Mouse (Mus musculus): Measurements from ENCODE around the gene Fbxo34. TPM values are rescaled to one million over a fixed set of nuclear protein-coding genes. Genes with fewer than 3 reads are reported as not detected.

Gene Fbxo34
- total and polyA plus RNA-seq, 3 experiments = 11.1 to 25.9 (median 11.9) TPM

DNA sequence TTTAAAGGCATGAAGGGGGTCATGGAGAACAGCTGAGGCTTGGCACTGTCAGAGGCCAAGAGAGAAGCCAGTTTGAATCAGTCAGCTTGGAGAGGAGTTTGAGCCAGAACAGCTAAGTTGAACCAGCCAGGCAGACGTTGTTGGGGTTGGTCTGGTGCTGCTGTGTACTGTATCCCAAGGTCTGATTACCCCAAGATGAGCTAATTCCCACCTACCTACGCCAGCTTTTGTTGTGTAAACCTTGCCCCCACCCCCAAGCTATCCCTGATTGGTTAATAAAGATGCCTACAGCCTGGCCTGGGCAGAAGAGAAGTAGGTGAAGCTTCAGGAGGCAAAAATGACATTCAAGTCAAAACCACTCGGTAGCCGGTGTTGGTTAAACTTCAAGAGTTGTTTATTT is 27.8 kb upstream of the Fbxo34 start:
- in situ Hi-C loops (cut with MboI; ENCODE audit: low pct_ligation_motif_present, low pct_unique_long_range_greater_than_20kb, low sequenced_read_pairs) = no loop called here
- peaks cover 5% of the 10 kb centered on the region for H3K79me2 ChIP-seq (replicated peaks; ENCODE audit: control insufficient read depth, extremely low read depth, insufficient read depth, poor library complexity, severe bottlenecking)
- no peak overlapping the region for H3K9ac ChIP-seq (ENCODE audit: insufficient read depth, low read depth)
- dilution Hi-C loops (cut with MboI; ENCODE audit: extremely low pct_ligation_motif_present, extremely low pct_unique_long_range_greater_than_20kb, low sequenced_read_pairs) = no loop called here
- no peaks in the 10 kb centered on the region for H3K36me3 ChIP-seq (replicated peaks in 1 of 2; ENCODE audit: control insufficient read depth in 1 of 2, insufficient read depth in 1 of 2, low read length in 1 of 2)
- TF ChIP-seq MXI1 (IDR thresholded peaks at IDR 0.05; ENCODE audit: low read depth, low read length) = no peak
- TF ChIP-seq RAD21 (IDR thresholded peaks at IDR 0.05; ENCODE audit: low read depth, low read length) = no peak
- no peak for TF ChIP-seq ZC3H11A (IDR thresholded peaks at IDR 0.05; ENCODE audit: low read depth, low read length)
- no peaks in the 10 kb centered on the region for H3K27me3 ChIP-seq (replicated peaks)
- no peaks in the 10 kb centered on the region for H3K9me3 ChIP-seq (replicated peaks; ENCODE audit: low read length)
- no peak for DNase-seq (ENCODE audit: extremely low read depth)
- H3K4me2 ChIP-seq (ENCODE audit: insufficient read depth, low read depth, poor library complexity, severe bottlenecking) = no peak overlapping the region
- H3K27ac ChIP-seq (ENCODE audit: insufficient read depth, low read depth) = no peak overlapping the region
- no peak overlapping the region for H3K4me3 ChIP-seq (replicated peaks in 1 of 3; ENCODE audit: low read depth in 2 of 3, low read length in 2 of 3, poor library complexity in 1 of 3)
- peaks cover 0 to 10% of the 10 kb centered on the region in 2 experiments; a peak in 2 of 4 replicates for H3K4me1 ChIP-seq (ENCODE audit: control insufficient read depth in 1 of 2, insufficient read depth in 2 of 2)

DNA sequence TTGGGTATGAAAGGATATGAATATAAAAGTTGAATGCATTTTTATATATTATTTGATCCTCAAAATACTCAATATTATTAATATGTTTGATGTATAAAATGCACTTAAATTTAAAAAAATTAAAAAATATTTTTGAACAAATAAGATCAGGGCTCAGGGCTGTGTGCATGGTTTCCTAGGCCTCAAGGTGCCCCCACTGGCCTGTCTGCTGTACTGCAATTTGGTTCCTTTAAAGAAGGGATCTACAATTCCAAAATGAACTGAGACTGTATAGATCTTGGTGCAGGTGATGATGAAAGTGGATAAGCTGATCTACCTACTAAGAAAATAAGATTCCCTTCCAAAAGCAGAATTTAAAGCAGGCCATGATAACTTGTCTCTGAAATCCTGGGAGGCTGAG is 17.2 kb upstream of the Fbxo34 start:
- Histone ChIP-seq H3K4me2 (ENCODE audit: insufficient read depth, low read depth, poor library complexity, severe bottlenecking) (no peak overlapping the region), H3K27ac (ENCODE audit: insufficient read depth, low read depth) (no peak overlapping the region), H3K9ac (ENCODE audit: insufficient read depth, low read depth) (no peak overlapping the region), H3K36me3 (replicated peaks in 1 of 2; ENCODE audit: control insufficient read depth in 1 of 2, insufficient read depth in 1 of 2, low read length in 1 of 2) (no peaks in the 10 kb centered on the region), H3K4me3 (replicated peaks in 1 of 3; ENCODE audit: low read depth in 2 of 3, low read length in 2 of 3, poor library complexity in 1 of 3) (no peak overlapping the region), H3K4me1 (ENCODE audit: control insufficient read depth in 1 of 2, insufficient read depth in 2 of 2) (no peaks in the 10 kb centered on the region), H3K79me2 (replicated peaks; ENCODE audit: control insufficient read depth, extremely low read depth, insufficient read depth, poor library complexity, severe bottlenecking) (no peaks in the 10 kb centered on the region), H3K27me3 (replicated peaks) (no peaks in the 10 kb centered on the region), H3K9me3 (replicated peaks; ENCODE audit: low read length) (no peaks in the 10 kb centered on the region)
- peak; percentile 17 for DNase-seq (ENCODE audit: extremely low read depth)
- dilution Hi-C loops (cut with MboI; ENCODE audit: extremely low pct_ligation_motif_present, extremely low pct_unique_long_range_greater_than_20kb, low sequenced_read_pairs) = no loop called here
- in situ Hi-C loops (cut with MboI; ENCODE audit: low pct_ligation_motif_present, low pct_unique_long_range_greater_than_20kb, low sequenced_read_pairs) = no loop called here
- TF ChIP-seq CTCF (conservative IDR thresholded peaks at IDR 0.05 in 1 of 2, IDR thresholded peaks at IDR 0.05 in 1 of 2; ENCODE audit: low read depth in 2 of 2, low read length in 2 of 2) (peak in 1 of 2 experiments; percentile 49; a peak in 2 of 4 replicates), ZKSCAN1 (IDR thresholded peaks at IDR 0.05; ENCODE audit: borderline replicate concordance, low read depth, low read length) (no peak)

DNA sequence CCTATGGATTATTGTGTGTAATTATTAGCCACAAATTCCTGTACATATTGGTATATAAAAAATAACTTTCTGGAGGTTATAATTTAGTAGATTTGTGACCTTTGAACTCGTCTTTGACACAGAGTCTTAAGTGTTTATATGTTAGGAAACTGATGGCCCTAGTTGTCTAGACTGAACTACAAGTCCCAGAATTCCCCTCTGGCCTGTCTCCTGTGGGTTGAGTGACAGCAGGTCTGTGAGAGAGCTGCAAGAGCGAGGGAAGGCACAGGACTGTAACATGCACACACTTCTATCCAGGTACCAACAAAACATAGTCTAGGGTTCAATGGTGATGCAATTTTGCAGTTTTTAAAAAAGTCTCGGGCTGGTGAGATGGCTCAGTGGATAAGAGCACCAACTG is 11.3 kb upstream of the Fbxo34 start:
- H3K4me3 ChIP-seq (replicated peaks in 1 of 3; ENCODE audit: low read depth in 2 of 3, low read length in 2 of 3, poor library complexity in 1 of 3) = no peak overlapping the region
- H3K79me2 ChIP-seq (replicated peaks; ENCODE audit: control insufficient read depth, extremely low read depth, insufficient read depth, poor library complexity, severe bottlenecking) = no peaks in the 10 kb centered on the region
- no peaks in the 10 kb centered on the region for H3K9me3 ChIP-seq (replicated peaks; ENCODE audit: low read length)
- H3K27me3 ChIP-seq (replicated peaks) = no peaks in the 10 kb centered on the region
- H3K36me3 ChIP-seq (replicated peaks in 1 of 2; ENCODE audit: control insufficient read depth in 1 of 2, insufficient read depth in 1 of 2, low read length in 1 of 2) = no peaks in the 10 kb centered on the region
- H3K4me2 ChIP-seq (ENCODE audit: insufficient read depth, low read depth, poor library complexity, severe bottlenecking) = no peak overlapping the region
- H3K27ac ChIP-seq (ENCODE audit: insufficient read depth, low read depth) = no peak overlapping the region
- H3K4me1 ChIP-seq (ENCODE audit: control insufficient read depth in 1 of 2, insufficient read depth in 2 of 2) = no peaks in the 10 kb centered on the region
- in situ Hi-C loops (cut with MboI; ENCODE audit: low pct_ligation_motif_present, low pct_unique_long_range_greater_than_20kb, low sequenced_read_pairs) = no loop called here
- TF ChIP-seq IRF4 (IDR thresholded peaks at IDR 0.05; ENCODE audit: low read depth, low read length) = no peak
- peak; percentile 61 for TF ChIP-seq HCFC1 (IDR thresholded peaks at IDR 0.05; ENCODE audit: low read depth, low read length)
- TF ChIP-seq MAZ (IDR thresholded peaks at IDR 0.05; ENCODE audit: low read depth, low read length) = no peak
- dilution Hi-C loops (cut with MboI; ENCODE audit: extremely low pct_ligation_motif_present, extremely low pct_unique_long_range_greater_than_20kb, low sequenced_read_pairs) = no loop called here
- no peak for DNase-seq (ENCODE audit: extremely low read depth)
- H3K9ac ChIP-seq (ENCODE audit: insufficient read depth, low read depth) = no peak overlapping the region

All from CH12.LX (cell line).